Mouse (Mus musculus) sigmoid colon, adult 10 weeks (tissue): ENCODE results near the gene Nostrin. TPM values are rescaled to one million over a fixed set of nuclear protein-coding genes. Genes with fewer than 3 reads are reported as not detected.

ENCODE experiments used
- polyA plus RNA-seq: library from polyadenylated mRNA; stranded (reverse); fragments of 350-450 nt; fragmentation: Illumina TruSeq; extraction: RNeasy Lipid Tissue Mini Kit (QIAGEN cat#74804); gene quantifications from one replicate; pipeline ENCODE4 v1.2.3, GENCODE M21; 2014; ENCODE audit warnings: low read depth, low replicate concordance

Nostrin gene
- 132 TPM for polyA plus RNA-seq

DNA sequence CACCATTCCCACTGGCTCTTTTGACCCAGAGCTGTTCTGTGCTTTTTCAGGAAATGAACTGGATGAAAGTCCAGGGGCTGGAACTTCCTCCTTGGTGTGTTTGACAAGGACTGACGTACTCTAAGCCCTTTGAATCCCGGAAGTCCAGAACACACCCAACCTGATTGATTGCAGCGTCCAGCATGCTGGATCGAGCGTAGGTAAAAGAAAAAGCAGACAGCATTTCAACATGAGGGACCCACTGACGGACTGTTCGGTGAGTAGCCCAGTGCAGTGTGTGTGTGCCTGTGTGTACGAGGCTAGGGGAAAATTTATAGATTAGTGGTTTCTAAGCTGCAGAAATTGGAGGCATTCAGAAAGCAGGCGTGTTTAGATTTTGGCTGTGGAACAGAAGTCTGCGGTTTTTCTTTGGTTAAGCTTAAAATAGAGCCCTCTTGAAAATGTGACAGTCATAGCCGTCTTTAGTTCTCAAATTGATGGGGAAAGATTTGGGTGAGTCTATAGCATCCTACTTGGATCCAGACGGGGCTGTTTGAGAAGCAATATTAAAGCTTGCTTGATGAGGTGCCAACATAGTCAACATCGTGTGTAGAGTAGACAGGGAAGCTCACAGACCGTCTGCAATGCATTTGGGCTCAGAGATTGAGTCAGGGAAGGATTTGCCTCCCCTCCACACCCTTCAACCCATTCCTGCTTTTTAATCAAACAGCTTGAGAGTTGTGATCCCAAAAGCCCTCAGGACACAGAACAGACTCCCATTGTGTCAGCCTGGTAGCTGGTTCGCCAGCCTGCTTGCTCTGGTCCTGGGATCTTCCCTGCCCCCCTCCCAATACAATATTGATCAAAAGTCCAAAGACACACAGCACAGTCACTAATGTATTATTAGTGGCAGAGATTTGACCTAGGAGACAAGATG lies at the start of gene Nostrin:
TSS of gene Nostrin (plus strand) at position 140 of the 916 bp plus-strand sequence.

DNA sequence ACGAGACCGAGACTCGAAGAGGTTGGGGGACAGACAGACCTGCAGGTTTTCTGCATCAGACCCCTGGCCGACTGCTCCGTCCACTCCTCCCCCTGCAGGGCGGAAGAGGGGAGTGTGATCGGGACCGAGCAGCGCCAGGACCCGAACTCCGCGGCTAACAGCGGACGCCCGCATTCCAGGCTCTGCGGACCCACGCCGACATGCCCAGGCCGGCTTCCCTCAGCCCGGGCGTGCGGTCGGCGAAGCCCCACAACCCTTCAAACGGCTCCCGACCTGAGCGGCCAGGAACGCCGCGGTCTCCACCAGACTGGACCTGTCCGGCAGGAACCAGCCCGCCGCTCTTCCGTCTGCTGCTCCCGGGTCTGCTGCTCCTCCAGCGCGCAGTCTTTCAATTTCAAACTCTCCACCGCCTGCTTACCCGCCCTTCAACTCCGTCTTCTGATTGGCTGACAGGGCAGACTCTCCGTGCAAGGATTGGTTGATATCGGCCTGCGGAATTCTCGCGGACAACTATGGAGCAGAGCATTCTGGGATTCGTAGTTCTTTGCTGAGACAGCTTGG lies 70.3 kb downstream of the Nostrin start, which contains the start of gene Spc25:
TSS of gene Spc25 (minus strand) at position 404 of the 561 bp plus-strand sequence.

DNA sequence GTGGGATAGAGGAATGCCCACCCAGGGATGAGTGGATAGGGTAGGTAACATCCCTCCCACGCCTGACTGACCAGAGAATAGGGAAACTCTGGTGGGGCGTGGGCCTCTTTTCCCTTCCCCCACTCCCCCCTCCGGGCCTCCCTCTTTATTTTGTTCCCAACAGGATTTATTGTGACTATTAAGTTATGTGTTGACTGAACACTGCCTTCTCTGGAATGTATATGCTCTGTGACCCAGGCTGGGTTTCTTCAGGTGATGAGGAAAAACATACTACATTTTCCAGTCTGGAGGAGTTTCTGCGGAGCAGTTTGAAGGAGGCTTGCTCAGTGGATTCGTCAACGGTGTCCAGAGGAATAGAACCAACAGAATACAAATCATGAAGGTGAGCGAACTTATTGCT lies 75.2 kb downstream of the Nostrin start, which contains the start of gene G6pc2:
TSS of gene G6pc2 (plus strand) at position 301 of the 400 bp plus-strand sequence.

Other genes starting within 250 kb of the Nostrin start
- gene Spc25, start 70.4 kb downstream of the Nostrin start, polyA plus RNA-seq: 57.4 TPM
- 5.7 TPM for gene G6pc2, start 75.3 kb downstream of the Nostrin start, polyA plus RNA-seq
- gene Abcb11, start 206.8 kb downstream of the Nostrin start, polyA plus RNA-seq: 0.09 TPM
- gene Dhrs9, start 244.6 kb downstream of the Nostrin start, polyA plus RNA-seq: 32.6 TPM